Mouse (Mus musculus) cerebral cortex, adult 2 months (tissue): Measurements from ENCODE around the gene Elovl3.

Source experiments
- WGBS: fragments of 180-500 bp; shearing (Covaris S2); methylation state at CpG from one replicate; pipeline ENCODE4 v1.1.7; 2018; 5-methylcytosine and 5-hydroxymethylcytosine counted together

The Elovl3 gene

GRCm38 (mm10) chr19:46131694-46132525 lies at the start of gene Elovl3:
Gene Elovl3 (plus strand): TSS chr19:46131897.
- WGBS = 3% methylated on average over 31 of the region's 31 CpGs

- WGBS = 96% methylated on average over 8 of the region's 8 CpGs
Measured at GRCm38 (mm10) chr19:46085185-46085584, 46.5 kb upstream of the Elovl3 start.

- 48% methylated on average over 3 of the region's 3 CpGs for WGBS
Measured at GRCm38 (mm10) chr19:46086337-46086736, 45.4 kb upstream of the Elovl3 start.

GRCm38 (mm10) chr19:46087871-46088270 lies 43.8 kb upstream of the Elovl3 start:
- 64% methylated on average over 7 of the region's 7 CpGs for WGBS

- 89% methylated on average over 4 of the region's 4 CpGs for WGBS
Measured at GRCm38 (mm10) chr19:46091641-46092040, 40.1 kb upstream of the Elovl3 start.

GRCm38 (mm10) chr19:46094144-46094543 lies 37.6 kb upstream of the Elovl3 start:
- 93% methylated on average over 2 of the region's 2 CpGs for whole genome bisulfite sequencing

- 48% methylated on average over 4 of the region's 4 CpGs for WGBS
Measured at GRCm38 (mm10) chr19:46095291-46095690, 36.4 kb upstream of the Elovl3 start.

GRCm38 (mm10) chr19:46096396-46096795 lies 35.3 kb upstream of the Elovl3 start:
- WGBS = 82% methylated on average over 5 of the region's 5 CpGs

- WGBS = 90% methylated on average over 3 of the region's 3 CpGs
Measured at GRCm38 (mm10) chr19:46099561-46099960, 32.1 kb upstream of the Elovl3 start.

- 68% methylated on average over 6 of the region's 6 CpGs for WGBS
Measured at GRCm38 (mm10) chr19:46103437-46104186, 28.1 kb upstream of the Elovl3 start.

- WGBS = 88% methylated on average over 2 of the region's 2 CpGs
Measured at GRCm38 (mm10) chr19:46104187-46104557, 27.5 kb upstream of the Elovl3 start.

GRCm38 (mm10) chr19:46110214-46110613 lies 21.5 kb upstream of the Elovl3 start:
- WGBS = 83% methylated on average over 2 of the region's 2 CpGs

- WGBS = 89% methylated on average over 5 of the region's 5 CpGs
Measured at GRCm38 (mm10) chr19:46110781-46111180, 20.9 kb upstream of the Elovl3 start.

GRCm38 (mm10) chr19:46114617-46115016 lies 17.1 kb upstream of the Elovl3 start:
- WGBS = 70% methylated on average over 4 of the region's 4 CpGs

GRCm38 (mm10) chr19:46119458-46119857 lies 12.2 kb upstream of the Elovl3 start:
- WGBS = 97% methylated on average over 3 of the region's 3 CpGs

GRCm38 (mm10) chr19:46120872-46121271 lies 10.8 kb upstream of the Elovl3 start:
- 82% methylated on average over 6 of the region's 6 CpGs for WGBS

- 84% methylated on average over 3 of the region's 3 CpGs for whole genome bisulfite sequencing
Measured at GRCm38 (mm10) chr19:46123876-46124275, 7.8 kb upstream of the Elovl3 start.

GRCm38 (mm10) chr19:46126301-46126700 lies 5.4 kb upstream of the Elovl3 start:
- 86% methylated on average over 4 of the region's 4 CpGs for WGBS

- WGBS = 86% methylated on average over 6 of the region's 6 CpGs
Measured at GRCm38 (mm10) chr19:46129737-46130136, 2.0 kb upstream of the Elovl3 start.

- WGBS = 8% methylated on average over 8 of the region's 8 CpGs
Measured at GRCm38 (mm10) chr19:46131283-46131682, 414 bp upstream of the Elovl3 start.

- WGBS = 37% methylated on average over 6 of the region's 6 CpGs
Measured at GRCm38 (mm10) chr19:46132577-46132976, 880 bp downstream of the Elovl3 start.

GRCm38 (mm10) chr19:46135297-46135696 lies 3.6 kb downstream of the Elovl3 start:
- under 1% methylated on average over 12 of the region's 12 CpGs for WGBS
